Mouse (Mus musculus): ENCODE results near the gene Rtf2. TPM values are rescaled to one million over a fixed set of nuclear protein-coding genes. Genes with fewer than 3 reads are reported as not detected.
A peak's percentile ranks its signal among the peaks of the same experiment; 100 is the strongest.

The Rtf2 gene
- total RNA-seq, 2 experiments from 2014 or later, result 62.7 to 68.2 TPM

- DNase-seq (ENCODE audit: extremely low spot score in 1 of 2, low spot score in 2 of 2), result no peak
- intact Hi-C loops (cut with DNase I), result no loop called here
These were observed 22.1 kb upstream of the Rtf2 start for GRCm38 (mm10) chr2:172418208-172418607.

GRCm38 (mm10) chr2:172430609-172431008 lies 9.7 kb upstream of the Rtf2 start:
- intact Hi-C loops (cut with DNase I), result no loop called here
- DNase-seq (ENCODE audit: extremely low spot score in 1 of 2, low spot score in 2 of 2), result peak in 1 of 2 experiments; percentile 53

- intact Hi-C loops (cut with DNase I), result no loop called here
- DNase-seq (ENCODE audit: extremely low spot score in 1 of 2, low spot score in 2 of 2), result no peak
These were observed 6.6 kb upstream of the Rtf2 start for GRCm38 (mm10) chr2:172433746-172434145.

DNA sequence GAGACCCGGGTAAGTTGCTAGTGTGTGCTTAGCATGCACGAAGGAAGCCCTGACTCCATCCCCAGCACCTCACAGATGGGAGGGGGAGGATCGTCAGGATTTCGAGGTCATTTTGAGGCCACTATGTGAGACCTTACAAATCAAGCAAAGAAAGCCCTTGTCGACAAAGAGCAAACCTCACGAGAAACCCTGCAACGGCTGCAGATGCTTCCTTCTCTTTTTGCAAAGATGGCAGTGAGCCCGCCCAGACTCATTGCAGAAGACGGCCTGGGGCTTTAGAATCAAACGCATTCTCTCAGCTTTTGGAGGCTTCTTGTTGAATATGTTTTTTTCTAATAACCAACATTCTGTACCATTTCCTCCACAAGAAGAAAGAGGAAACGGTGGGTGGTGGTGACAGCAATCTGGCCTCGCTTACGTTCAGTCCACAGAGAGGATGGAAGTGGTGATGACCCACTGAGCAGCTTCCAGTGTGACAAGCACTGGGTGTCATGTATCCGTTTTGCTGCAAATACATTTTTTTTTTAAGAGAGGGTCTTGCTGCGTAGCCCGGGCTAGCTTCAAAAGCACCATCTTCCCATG lies 2.9 kb upstream of the Rtf2 start:
- intact Hi-C loops (cut with DNase I), result no loop called here

DNA sequence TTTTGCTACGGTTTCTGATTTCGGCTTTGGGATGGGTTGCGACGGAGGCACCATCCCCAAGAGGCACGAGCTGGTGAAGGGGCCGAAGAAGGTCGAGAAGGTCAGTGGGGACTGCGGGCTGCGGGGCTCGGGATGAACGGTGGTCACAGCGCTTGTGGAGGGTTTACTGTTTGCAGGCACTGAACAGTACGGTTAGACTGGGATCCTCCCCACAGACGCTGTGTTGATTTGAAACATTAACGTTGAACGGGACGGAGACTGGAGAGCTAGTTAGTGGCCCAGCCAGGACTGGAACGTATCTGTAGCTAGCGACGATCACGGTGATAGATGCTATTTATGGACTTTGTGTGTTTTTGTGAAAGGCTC lies 267 bp downstream of the Rtf2 start:
- intact Hi-C loops (cut with DNase I), result loop anchor here (5.0 kb wide), 1 partner anchor 213 kb away; no protein-coding TSS in a partner anchor
- DNase-seq (ENCODE audit: extremely low spot score in 1 of 2, low spot score in 2 of 2), result no peak

More for the DNA sequence above, 2.9 kb upstream of the Rtf2 start:
- DNase-seq (ENCODE audit: extremely low spot score in 1 of 2, low spot score in 2 of 2), result no peak

GRCm38 (mm10) chr2:172441176-172441575 lies 820 bp downstream of the Rtf2 start:
- DNase-seq (ENCODE audit: extremely low spot score in 1 of 2, low spot score in 2 of 2), result no peak
- intact Hi-C loops (cut with DNase I), result loop anchor here (5.0 kb wide), 1 partner anchor 214 kb away; no protein-coding TSS in a partner anchor

- DNase-seq (ENCODE audit: extremely low spot score in 1 of 2, low spot score in 2 of 2), result no peak
- intact Hi-C loops (cut with DNase I), result no loop called here
These were observed 5.3 kb downstream of the Rtf2 start for GRCm38 (mm10) chr2:172445617-172446016.

GRCm38 (mm10) chr2:172447317-172447716 lies 7.0 kb downstream of the Rtf2 start:
- DNase-seq (ENCODE audit: extremely low spot score in 1 of 2, low spot score in 2 of 2), result no peak
- intact Hi-C loops (cut with DNase I), result no loop called here

DNA sequence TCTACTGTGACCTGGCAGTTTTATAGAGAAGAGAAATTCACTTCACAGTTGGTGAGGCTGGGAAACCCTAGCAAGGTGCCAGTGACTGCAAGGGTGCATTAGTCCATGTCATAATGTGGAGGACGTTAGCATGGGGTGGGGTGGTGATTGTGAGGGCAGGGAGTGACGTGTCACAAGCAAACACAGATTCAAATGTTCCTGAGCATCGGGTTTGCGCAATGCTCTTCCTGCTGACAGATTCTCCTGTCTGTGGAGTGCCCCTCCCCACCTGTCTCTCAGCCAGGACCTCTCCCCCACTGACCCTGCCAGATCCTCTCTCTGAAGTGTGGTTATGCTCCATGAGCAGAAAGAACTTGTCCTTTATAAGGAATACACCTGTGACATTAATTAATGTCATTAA lies 8.0 kb downstream of the Rtf2 start:
- no peak for DNase-seq (ENCODE audit: extremely low spot score in 1 of 2, low spot score in 2 of 2)
- intact Hi-C loops (cut with DNase I), result no loop called here

GRCm38 (mm10) chr2:172450640-172451039 lies 10.3 kb downstream of the Rtf2 start:
- intact Hi-C loops (cut with DNase I), result no loop called here

GRCm38 (mm10) chr2:172452031-172452430 lies 11.7 kb downstream of the Rtf2 start:
- intact Hi-C loops (cut with DNase I), result no loop called here
- DNase-seq (ENCODE audit: extremely low spot score in 1 of 2, low spot score in 2 of 2), result no peak

More at GRCm38 (mm10) chr2:172450640-172451039, 10.3 kb downstream of the Rtf2 start:
- DNase-seq (ENCODE audit: extremely low spot score in 1 of 2, low spot score in 2 of 2), result no peak

DNA sequence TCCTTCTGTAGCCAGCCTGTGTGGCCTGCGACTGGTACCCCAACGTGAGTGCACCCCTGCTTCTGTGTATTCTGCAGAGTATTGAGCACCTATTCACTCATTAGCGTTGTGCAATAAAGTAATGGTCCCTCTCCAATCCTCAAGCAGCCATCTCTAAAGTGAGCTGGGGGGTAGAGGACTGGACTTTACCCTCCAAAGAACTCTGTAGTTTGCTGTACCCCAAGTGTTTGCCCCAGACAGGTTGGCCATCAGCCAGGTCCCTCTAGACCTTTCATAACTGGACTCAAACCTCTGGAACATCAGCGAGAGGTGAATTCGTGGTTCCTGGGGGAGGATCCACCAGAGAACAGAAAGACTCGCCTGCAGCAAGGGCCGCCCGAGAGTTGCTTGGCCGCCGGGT lies 12.1 kb downstream of the Rtf2 start:
- intact Hi-C loops (cut with DNase I), result no loop called here

GRCm38 (mm10) chr2:172458496-172458895 lies 18.1 kb downstream of the Rtf2 start, which contains the start of gene Gcnt7:
TSS of gene Gcnt7 (minus strand) at chr2:172458596.
- DNase-seq (ENCODE audit: extremely low spot score in 1 of 2, low spot score in 2 of 2), result no peak
- intact Hi-C loops (cut with DNase I), result no loop called here

More for the DNA sequence above, 12.1 kb downstream of the Rtf2 start:
- DNase-seq (ENCODE audit: extremely low spot score in 1 of 2, low spot score in 2 of 2), result no peak

GRCm38 (mm10) chr2:172460647-172461046 lies 20.3 kb downstream of the Rtf2 start:
- no peak for DNase-seq (ENCODE audit: extremely low spot score in 1 of 2, low spot score in 2 of 2)
- intact Hi-C loops (cut with DNase I), result no loop called here

GRCm38 (mm10) chr2:172462813-172463212 lies 22.5 kb downstream of the Rtf2 start:
- intact Hi-C loops (cut with DNase I), result no loop called here
- no peak for DNase-seq (ENCODE audit: extremely low spot score in 1 of 2, low spot score in 2 of 2)

- intact Hi-C loops (cut with DNase I), result no loop called here
- no peak for DNase-seq (ENCODE audit: extremely low spot score in 1 of 2, low spot score in 2 of 2)
These were observed 26.2 kb downstream of the Rtf2 start for GRCm38 (mm10) chr2:172466427-172467132.

- no peak for DNase-seq (ENCODE audit: extremely low spot score in 1 of 2, low spot score in 2 of 2)
- intact Hi-C loops (cut with DNase I), result no loop called here
These were observed 26.9 kb downstream of the Rtf2 start for GRCm38 (mm10) chr2:172467206-172467605.

GRCm38 (mm10) chr2:172468346-172468819 lies 28.0 kb downstream of the Rtf2 start:
- intact Hi-C loops (cut with DNase I), result no loop called here
- no peak for DNase-seq (ENCODE audit: extremely low spot score in 1 of 2, low spot score in 2 of 2)

GRCm38 (mm10) chr2:172472318-172472717 lies 32.0 kb downstream of the Rtf2 start, which contains the start of gene Fam209:
TSS of gene Fam209 (plus strand) at chr2:172472520.
- DNase-seq (ENCODE audit: extremely low spot score in 1 of 2, low spot score in 2 of 2), result no peak
- intact Hi-C loops (cut with DNase I), result no loop called here

GRCm38 (mm10) chr2:172473591-172473990 lies 33.2 kb downstream of the Rtf2 start:
- intact Hi-C loops (cut with DNase I), result no loop called here

More at GRCm38 (mm10) chr2:172473591-172473990, 33.2 kb downstream of the Rtf2 start:
- no peak for DNase-seq (ENCODE audit: extremely low spot score in 1 of 2, low spot score in 2 of 2)
